Mouse (Mus musculus): ENCODE measurements around the gene Lmx1a.

DNA sequence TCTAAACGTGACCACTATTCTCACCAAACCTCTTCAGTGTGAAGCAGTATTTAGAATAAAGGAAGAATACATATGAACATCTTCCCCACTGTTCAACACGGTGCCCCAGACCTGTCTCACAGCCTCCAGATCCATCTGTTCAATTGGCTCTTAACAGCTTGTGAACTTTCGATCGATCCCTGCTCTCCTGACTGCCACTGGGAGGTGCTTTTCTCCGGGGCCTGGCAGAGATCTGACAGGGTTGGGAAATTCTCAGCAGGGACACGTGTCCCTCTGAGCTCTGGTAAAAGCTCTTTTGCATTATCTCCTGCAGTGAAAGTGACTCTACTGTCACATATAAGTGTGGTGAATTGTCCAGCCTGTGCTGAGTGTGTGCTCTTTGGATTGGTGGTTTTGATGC lies 57.6 kb downstream of the Lmx1a start:
- no peak for TF ChIP-seq CTCF (IDR thresholded peaks at IDR 0.05; ENCODE audit: control insufficient read depth, insufficient read depth, low read length)
- TF ChIP-seq POLR2A (IDR thresholded peaks at IDR 0.05; ENCODE audit: borderline replicate concordance, control insufficient read depth, low read depth, low read length): no peak
